Mouse (Mus musculus) yolk sac, embryonic 10.5 days (tissue): ENCODE measurements around the gene Mettl22.

ENCODE experiments used
- DNase-seq: peaks from one replicate; pipeline ENCODE4 v3.0.0-alpha.2; 2017; ENCODE audit warnings: low spot score

The Mettl22 gene

GRCm38 (mm10) chr16:8470603-8471481 lies at the start of gene Mettl22:
TSS of gene Mettl22 (plus strand) at chr16:8470788.
- DNase-seq: peak; percentile 91

GRCm38 (mm10) chr16:8420842-8421241 lies 49.7 kb upstream of the Mettl22 start:
- DNase-seq: no peak

- no peak for DNase-seq
Measured at GRCm38 (mm10) chr16:8423626-8424114, 46.9 kb upstream of the Mettl22 start.

GRCm38 (mm10) chr16:8424161-8424970 lies 46.2 kb upstream of the Mettl22 start:
- no peak for DNase-seq

- DNase-seq: no peak
Measured at GRCm38 (mm10) chr16:8424971-8425330, 45.6 kb upstream of the Mettl22 start, which contains the start of gene Tmem114. TSS of gene Tmem114 (minus strand) at chr16:8425136.

GRCm38 (mm10) chr16:8425736-8426135 lies 44.9 kb upstream of the Mettl22 start:
- DNase-seq: no peak

- DNase-seq: no peak
Measured at GRCm38 (mm10) chr16:8429531-8429930, 41.1 kb upstream of the Mettl22 start.

- no peak for DNase-seq
Measured at GRCm38 (mm10) chr16:8432616-8433015, 38.0 kb upstream of the Mettl22 start.

GRCm38 (mm10) chr16:8444911-8445310 lies 25.7 kb upstream of the Mettl22 start:
- DNase-seq: no peak

GRCm38 (mm10) chr16:8446256-8446655 lies 24.3 kb upstream of the Mettl22 start:
- DNase-seq: no peak

GRCm38 (mm10) chr16:8453301-8453700 lies 17.3 kb upstream of the Mettl22 start:
- no peak for DNase-seq

GRCm38 (mm10) chr16:8455221-8455620 lies 15.4 kb upstream of the Mettl22 start:
- DNase-seq: no peak

GRCm38 (mm10) chr16:8458391-8458790 lies 12.2 kb upstream of the Mettl22 start:
- DNase-seq: no peak

GRCm38 (mm10) chr16:8459098-8459497 lies 11.5 kb upstream of the Mettl22 start:
- DNase-seq: peak; percentile 31

- DNase-seq: no peak
Measured at GRCm38 (mm10) chr16:8470132-8470531, 456 bp upstream of the Mettl22 start.

GRCm38 (mm10) chr16:8487396-8488005 lies 16.9 kb downstream of the Mettl22 start:
- DNase-seq: no peak

- DNase-seq: no peak
Measured at GRCm38 (mm10) chr16:8489340-8489739, 18.8 kb downstream of the Mettl22 start.

- no peak for DNase-seq
Measured at GRCm38 (mm10) chr16:8491743-8492490, 21.3 kb downstream of the Mettl22 start.

- DNase-seq: peak; percentile 29
Measured at GRCm38 (mm10) chr16:8494268-8494667, 23.7 kb downstream of the Mettl22 start.

- no peak for DNase-seq
Measured at GRCm38 (mm10) chr16:8496967-8497366, 26.4 kb downstream of the Mettl22 start.

GRCm38 (mm10) chr16:8504271-8504670 lies 33.7 kb downstream of the Mettl22 start:
- DNase-seq: no peak

GRCm38 (mm10) chr16:8509894-8510293 lies 39.3 kb downstream of the Mettl22 start:
- DNase-seq: no peak
